Mouse (Mus musculus) kidney, postnatal 25 days (tissue): ENCODE data around the gene Zfp626.
"Not testable (repeated sequence)": the region's sequence is repeated elsewhere in the genome, so short reads cannot be mapped to it uniquely, and the experiment has no call there.

Source experiments
- DNase-seq, 2 experiments: peaks; one replicate each; pipeline ENCODE4 v3.0.0; 2021; ENCODE audit warnings: mixed read lengths in 2 of 2

The Zfp626 gene

DNA sequence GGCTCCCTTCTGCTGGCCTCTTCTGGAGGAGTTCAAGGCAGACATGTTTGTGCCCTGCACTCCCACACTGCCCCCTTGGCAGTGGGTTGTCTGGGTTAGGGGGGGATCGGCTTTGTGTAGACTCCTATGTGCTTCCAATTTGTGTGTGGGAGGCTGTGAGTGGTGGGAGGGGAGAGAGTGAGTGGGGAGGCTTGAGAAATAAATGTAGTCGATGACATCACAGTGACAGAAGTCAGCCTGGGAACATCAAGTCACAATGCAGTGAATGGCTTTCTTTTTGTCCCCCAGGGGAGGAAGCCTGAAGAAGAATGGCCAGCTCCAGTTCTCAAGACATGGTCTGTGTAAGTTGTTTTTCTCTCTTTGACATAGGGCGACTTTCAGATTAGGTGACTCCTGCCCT lies at the start of gene Zfp626:
Gene Zfp626 (plus strand): TSS at position 301 of the 400 bp plus-strand sequence.
- DNase-seq, result not testable (repeated sequence)

DNA sequence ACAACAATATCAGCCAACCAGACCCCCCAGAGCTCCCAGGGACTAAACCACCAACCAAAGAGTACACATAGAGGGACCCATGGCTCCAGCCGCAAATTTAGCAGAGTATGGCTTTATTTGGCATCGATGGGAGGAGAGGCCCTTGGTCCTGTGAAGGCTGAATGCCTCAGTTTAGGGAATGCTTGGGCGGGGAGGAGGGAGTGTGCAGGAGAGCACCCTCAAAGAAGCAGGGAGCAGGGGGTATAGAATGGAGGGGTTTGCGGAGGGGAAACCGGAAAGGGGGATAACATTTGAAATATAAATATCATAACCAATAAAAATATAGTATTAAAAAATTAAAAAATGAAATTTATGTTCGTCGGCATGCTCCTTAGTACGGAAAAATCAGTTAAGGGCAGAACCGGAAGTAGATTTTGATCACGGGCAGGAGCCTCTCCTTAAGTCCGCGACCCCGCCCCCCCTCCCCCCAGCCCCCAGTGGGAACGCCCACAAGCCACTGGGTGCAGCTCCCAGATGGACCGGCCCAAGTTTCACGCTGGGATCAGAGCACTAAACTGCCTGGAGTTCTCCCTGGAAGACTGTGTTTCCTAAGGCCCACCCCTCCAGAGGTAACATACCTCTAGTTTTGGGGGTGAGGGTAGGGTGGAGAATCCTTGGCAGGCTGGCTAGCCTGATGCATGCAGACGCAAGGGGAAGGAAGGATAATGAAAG lies 41.7 kb upstream of the Zfp626 start:
- DNase-seq, result no peak

DNA sequence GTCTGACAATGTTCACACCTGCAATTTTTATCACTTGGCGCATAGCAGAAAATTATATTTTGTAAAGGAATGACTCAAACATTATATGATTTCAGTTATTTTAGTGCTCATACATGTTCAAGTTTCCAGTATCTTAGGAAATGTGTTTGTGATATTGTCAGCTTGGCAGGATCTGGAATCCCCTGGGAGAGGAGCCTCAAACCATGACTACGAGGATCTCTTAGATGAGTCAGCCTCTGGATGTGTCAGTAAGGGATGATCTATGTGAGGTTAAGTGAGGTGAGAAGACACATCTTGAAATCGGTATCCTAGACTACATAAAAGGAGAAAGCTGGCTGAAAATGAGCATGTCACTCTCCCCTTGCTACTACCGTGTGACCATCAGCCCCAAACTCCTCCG lies 17.7 kb upstream of the Zfp626 start:
- no peak for DNase-seq

DNA sequence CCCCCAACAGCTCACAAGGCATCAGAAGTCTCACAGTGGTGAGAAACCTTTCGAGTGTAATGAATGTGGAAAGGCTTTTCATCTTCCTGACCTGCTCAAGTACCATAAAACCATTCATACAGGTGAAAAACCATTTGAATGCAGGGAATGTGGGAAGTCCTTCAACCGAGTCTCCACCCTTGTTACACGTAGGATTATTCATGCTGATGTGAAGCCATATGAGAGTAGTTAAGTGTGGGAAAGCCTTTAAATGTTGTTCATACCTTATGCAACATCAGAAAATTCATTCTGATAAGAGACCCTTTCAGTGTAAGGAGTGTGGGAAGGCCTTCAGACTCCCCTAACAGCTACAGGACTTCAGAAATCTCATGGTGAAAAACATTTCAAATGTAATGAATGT lies 13.1 kb upstream of the Zfp626 start:
- not testable (repeated sequence) for DNase-seq

DNA sequence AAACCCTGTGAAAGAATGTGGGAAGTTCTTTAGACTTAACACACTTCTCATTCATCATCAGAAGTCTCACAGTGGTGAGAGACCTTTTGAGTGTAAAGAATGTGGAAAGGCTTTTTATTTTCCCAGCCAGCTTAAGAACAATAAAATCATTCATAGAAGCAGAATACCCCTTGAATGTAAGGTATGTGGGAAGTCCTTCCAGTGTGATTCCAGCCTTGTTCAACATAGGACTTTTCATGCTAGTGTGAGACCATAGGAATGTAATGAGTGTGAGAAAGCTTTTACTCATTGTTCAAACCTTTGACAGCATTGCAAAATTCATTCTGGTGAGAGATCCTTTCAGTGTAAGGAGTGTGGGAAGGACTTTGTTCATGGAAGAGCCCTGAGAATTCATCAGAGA lies 12.4 kb upstream of the Zfp626 start:
- DNase-seq, result no peak

DNA sequence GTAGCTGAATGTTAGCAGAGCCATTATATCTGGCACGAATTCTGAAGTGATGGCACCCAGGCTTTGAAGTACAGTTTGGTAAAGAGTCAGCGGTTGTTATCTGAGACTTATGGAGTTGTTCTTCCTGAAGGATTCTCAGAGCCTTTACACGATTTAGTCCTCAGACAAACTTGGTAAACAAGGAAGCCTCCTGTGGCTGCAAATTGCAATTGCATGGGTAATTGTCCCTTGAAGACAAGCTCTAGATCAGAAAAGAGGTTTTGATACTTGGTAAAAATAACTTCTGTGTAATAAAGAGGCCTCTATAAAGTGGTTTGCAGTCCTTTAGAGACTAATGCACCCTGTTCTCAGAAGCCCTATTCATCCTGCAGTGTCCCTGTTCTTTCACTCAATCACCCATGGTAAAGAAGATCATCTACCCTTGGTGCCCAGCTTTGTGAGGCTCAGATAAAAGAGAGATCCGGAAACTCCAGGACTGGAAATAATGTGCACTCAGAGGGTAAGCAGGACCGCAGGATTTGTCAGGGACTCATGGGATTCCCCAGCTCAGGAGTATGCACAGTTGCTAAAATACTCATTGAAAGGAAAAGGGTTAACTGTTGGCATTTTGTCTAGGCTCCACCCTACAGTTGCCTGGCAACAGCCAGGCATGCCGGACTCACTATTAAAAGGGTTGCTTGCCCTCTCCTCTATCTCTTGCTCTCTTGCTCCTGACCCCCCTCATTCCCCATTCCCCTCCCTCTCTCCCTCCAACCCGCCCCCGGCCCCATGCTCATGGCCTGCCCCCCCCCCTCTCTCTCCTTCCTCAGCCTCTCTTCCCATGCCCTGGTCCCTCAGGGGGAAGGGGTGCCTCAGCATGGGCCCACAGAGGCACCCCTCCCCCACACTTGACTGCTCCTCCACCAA lies 8.8 kb upstream of the Zfp626 start:
- DNase-seq, result no peak

DNA sequence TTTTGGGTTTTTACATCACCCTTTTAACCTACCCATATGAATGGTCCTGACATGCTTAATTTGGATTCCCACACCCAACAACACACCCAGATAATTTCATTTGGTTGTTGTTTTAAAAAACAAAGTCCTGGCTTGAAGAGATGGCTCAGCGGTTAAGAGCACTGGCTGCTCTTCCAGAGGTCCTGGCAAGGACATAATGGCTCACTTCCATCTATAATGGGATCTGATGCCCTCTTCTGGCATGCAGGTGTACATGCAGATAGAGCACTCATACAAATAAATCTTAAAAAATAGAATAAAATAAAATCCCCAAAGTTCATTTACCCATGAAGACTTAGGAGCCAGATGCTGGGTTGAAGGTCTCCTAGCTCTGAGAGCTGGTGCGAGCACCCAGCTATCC lies 5.9 kb upstream of the Zfp626 start:
- no peak for DNase-seq

DNA sequence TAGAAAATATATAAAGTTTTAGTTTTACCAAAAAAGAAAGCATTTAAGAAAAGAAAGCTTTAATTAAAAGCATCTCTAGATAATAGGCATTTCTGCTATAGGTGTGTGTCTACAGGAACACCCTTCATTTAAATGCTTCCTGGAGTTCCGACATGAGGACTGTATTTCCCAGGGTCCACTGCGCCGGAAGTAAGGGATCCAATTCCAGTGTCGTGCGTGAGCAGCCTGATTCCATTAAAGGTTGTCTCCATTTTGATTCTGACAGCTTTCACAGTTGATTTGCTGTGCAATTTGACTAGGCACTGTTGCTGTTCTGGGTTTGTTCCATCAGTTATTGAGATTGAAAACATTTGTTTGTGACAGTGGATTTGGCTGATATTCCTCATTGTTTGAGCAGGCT lies 4.0 kb upstream of the Zfp626 start:
- peak in 1 of 2 experiments; percentile 10 for DNase-seq

DNA sequence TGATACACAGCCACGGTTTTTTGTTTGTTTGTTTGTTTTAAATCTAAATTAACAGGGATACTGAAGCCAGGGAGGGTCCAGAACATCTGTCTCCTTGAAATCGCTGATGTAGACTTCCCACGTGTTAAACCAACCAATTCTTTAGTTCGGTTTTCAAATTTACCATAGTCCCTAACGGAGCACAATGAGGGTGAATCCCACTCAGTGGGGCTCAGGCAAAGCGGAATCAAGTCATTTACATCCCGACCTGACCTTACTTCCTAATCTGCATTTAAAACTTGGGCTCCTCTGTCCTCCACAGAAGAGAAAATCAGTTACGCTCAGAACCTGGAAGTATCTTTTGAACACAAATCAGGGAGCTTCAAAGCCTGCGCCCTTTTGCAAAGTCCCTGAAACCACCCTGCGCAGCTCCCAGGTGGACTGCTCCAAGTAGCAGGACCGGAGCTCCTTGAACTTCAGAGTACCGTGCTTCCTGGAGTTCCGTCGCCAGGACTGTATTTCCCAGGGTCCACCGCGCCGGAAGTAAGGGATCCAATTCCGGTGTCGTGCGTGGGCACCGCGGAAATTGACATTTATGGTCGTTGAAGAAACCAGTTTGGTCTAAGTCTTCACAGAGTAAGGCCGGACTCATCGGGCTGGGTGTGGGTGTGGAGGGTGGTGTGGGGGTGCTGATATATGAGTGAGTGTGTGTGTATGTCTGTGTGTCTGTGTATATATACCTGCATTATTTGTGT lies 2.5 kb upstream of the Zfp626 start:
- DNase-seq, result peak; percentile 90 to 92

DNA sequence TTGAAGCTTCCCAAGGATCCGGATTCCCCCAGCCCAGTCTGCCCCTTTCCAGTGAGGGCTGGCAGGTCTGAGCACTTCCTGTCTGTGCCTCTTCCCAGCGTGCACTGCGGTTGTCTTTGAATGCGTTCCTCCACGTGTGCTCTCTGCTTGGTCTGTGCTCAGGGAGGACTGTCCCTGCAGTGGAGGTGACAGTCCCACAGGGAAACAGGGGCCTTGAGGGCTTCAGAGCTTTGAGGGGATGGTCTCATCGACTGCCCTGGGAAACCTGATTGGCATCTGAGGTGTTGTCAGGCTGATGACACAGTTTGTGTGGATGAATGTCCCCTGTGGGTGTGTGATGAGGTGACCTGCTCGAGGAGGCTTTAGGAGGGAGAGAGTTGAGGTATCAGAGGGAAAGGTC lies 309 bp downstream of the Zfp626 start:
- not testable (repeated sequence) for DNase-seq

DNA sequence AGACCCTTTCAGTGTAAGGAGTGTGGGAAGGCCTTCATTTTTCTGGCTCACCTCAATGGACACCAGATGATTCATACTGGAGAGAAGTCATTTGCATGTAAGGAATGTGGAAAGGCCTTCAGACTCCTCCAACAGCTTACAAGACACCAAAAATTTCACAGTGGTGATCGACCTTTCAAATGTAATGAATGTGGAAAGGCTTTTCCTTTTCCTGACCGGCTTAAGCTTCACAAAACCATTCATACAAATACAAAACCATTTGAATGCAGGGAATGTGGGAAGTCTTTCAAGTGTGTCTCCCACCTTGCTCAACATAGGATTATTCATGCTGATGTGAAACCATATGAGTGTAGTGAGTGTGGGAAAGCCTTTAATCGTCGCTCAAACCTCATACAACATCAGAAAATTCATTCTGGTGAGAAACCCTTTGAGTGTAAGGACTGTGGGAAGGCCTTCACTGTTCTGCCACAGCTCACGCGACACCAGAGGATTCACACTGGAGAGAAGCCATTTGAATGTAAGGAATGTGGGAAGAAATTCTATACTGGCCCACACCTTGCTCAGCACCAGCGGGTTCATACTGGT lies 11.6 kb downstream of the Zfp626 start:
- no peak for DNase-seq

DNA sequence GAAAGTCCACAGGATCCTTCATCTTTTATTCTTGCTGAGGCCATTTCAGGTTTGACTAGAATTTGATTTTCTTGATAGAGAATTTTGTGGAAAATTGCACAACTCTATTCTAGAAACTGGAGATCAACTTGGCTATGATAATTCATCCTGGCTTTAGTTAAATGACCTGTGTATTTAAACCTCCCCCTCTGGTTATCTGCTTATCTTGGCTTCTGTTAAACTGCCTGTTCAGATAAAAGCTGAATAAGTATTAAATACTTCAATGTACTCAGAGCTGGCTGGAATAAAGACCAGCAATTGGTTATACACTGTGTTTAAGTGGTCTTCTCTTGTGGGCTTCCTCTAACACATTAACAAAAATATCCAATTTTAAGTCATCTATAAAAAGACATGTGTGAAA lies 15.6 kb downstream of the Zfp626 start:
- DNase-seq, result no peak

DNA sequence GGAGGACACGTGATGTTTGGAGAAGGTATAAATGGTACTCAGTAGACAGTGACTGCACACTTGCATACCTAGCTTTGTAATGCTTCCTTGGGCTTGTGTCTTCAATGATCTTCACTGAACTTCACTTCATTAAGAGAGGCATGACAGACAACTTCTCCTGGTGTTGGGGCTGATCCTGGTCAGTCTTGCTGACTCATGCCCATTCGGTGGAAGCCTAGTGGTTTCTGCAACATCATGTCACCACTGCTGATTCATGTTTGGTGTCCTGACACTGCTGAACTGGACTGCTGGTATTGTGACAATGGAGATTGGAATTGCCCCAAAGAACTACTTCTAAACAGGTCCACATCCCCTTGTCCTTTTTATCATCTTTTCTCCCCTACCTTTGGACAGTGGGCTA lies 27.1 kb downstream of the Zfp626 start:
- DNase-seq, result no peak

DNA sequence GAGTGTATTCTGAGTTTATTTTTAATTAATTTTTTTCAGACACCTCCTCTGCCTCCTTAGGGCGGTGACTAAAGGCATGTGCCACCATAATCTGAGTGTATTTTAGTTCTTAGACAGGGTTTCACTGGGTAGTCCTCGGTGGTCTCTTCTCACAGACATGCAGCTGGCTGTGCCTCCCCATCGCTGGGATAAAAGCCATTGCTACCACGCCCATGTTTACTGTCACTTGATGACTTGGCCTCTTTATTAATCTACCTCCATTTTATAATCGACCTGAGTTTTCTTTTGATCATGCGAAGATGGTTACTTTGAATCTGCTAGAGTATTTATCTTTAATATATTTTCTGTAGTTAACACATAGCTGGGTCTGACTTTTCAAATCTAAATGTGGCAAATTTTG lies 30.9 kb downstream of the Zfp626 start:
- no peak for DNase-seq

DNA sequence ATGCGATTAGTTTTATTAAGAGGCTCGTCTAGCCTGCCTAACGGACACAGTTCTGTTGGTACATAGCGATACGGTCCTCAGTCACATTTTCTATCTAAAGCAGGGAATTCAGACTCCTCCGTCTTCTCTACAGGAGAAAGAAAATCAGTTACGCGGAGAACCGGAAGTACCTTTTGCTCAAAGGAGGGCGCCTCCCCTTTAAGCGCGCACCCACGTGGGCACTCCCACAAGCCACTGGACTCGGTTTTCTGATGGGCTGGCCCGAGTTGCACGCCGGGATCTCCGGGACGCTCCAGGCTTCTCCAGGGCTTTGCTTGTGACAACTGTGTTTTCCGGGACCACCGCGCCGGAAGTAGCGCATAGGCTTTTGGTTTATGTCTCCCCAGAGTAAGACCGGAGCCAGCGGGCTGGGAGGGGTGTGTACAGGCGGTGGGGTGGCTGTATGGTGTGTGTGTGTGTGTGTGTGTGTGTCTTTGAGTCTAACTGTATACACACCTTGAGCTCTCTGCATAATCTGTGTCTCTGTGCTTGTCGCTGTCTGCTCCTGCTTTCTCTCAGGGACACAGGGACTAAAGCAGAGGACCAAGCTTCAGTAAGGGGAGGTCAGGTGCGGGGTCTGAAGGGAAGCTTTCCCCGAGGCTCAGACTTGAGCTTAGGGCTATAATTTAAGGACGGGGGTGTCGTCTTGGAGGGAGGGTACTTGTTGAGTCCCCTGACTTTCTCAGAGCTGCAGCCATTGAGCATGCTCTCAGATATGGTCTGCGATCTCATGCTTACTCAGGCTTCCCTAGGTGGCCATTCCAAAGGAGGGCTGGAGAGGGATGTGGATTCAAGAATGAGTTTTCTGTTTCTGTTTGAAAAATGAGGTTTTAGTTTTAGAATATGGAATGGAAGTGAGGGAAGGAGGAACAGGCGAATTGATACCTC lies 31.6 kb downstream of the Zfp626 start, which contains the start of gene Zfp59:
Gene Zfp59 (plus strand): TSS at position 285 of the 927 bp plus-strand sequence.
- DNase-seq, result peak; percentile 92 to 96

DNA sequence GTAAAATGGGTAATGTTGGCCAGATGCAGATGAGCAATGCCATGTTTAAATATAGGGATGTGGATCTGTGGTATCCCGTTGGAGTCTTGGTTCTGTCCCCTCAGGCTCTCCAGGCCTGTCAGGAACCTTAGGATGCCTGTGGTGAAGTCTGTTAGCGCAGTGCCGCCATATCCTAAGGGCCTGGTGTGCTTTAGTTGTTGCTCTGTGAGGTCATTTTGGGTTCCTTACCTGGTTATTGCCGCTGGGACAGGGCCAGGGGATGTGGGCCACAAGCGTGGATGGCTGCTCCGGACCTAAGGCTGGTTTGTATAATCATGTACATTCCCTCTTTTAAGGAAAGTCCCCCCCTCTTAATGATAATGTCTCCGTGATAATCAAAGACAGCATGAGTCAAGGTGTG lies 32.6 kb downstream of the Zfp626 start:
- DNase-seq, result no peak

DNA sequence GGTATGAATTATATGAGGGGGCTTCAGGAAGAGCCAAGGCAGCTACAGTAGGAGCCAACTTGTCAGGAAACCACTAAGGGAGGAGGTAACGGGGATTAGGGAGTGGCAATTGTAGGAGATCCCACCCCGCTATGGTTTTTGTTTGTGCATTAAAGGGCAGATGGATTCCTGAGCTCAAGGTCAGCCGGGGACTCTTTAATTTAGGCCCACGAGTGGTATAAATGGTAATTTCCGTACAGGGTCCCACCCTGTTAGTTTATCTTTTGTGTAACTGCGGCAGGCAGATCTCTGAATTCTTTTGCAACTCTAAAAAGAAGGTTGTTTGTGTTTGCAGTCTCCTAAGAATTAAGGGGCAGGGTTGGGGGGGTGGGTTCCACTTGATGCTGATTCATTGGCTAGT lies 33.1 kb downstream of the Zfp626 start:
- DNase-seq, result no peak

DNA sequence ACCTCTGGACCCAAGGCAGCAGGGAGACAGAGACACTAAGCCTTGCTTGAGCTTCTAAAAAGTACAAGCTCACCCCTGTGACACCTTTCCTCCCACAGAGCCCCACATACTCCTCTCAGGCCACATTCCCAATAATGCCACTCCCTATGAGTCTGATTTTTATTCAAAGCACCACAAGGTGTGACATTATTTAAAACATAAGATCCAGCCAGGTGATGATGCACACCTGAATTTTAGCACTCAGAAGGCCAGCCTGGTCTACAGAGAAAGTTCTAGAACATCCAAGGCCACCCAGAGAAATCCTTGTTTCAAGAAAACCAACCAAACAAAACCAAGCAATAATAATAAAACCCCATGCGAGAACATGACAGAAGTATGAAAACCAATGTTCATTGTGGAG lies 50.2 kb downstream of the Zfp626 start, which contains the start of gene Zfp607a:
Gene Zfp607a (plus strand): TSS at position 301 of the 400 bp plus-strand sequence.
- no peak for DNase-seq

DNA sequence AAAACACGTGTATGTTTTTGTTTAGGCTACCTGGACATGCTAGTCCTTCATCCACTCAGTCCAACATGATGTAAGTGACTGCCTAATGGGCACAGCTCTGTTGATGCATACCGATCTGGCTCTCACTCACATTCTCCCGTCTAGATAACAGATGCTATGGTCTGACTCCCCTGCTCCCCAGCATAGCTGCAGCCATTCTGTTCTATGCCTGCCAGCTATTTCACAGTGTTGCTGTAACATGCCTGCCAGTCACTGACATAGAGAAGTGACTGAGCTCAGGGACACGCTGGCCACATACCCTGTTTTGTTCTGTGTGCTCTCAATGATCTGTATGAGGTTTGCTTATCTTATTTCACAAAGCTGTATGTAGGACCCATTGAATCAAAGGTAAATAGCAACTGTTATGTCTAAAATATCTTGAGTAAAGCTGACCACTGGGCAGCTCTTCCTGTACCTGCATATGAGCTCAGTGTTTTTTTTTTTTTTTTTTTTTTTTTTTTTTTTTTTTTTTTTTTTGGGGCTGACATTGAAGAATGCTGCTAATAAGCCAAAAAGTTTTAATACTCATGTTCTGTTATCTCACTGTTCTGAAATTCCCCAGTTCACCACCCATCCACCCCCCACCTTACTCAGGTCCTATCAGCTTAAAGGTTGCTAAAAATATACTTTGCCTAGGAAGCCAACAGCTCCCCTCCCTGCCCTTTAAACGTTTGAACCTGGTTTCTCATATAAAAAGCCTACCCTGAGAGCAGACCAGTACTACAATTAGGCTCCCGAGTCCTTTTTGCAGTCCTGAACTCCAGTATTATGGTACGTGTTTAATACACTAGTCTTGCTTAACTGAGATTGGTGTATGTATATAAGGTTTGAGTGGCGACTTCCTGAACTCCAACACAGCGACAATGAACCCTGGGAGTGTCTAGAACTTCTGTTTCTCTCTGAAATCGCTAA lies 52.6 kb downstream of the Zfp626 start:
- no peak for DNase-seq
